Mouse (Mus musculus): ENCODE results near the gene Ripk4.

GRCm38 (mm10) chr16:97763990-97764340 lies 378 bp upstream of the Ripk4 start:
- TF ChIP-seq MAFK (IDR thresholded peaks at IDR 0.05; ENCODE audit: insufficient read depth, low read depth, low read length) (no peak), ZC3H11A (IDR thresholded peaks at IDR 0.05; ENCODE audit: borderline replicate concordance, low read depth, low read length) (no peak), CHD2 (IDR thresholded peaks at IDR 0.05; ENCODE audit: low read depth, low read length) (no peak), ZNF384 (IDR thresholded peaks at IDR 0.05; ENCODE audit: low read depth, low read length) (no peak)

Data from ES-E14 (cell line).